Mouse (Mus musculus): ENCODE measurements around the gene Cactin. TPM values are rescaled to one million over a fixed set of nuclear protein-coding genes. Genes with fewer than 3 reads are reported as not detected.

Cactin gene
- polyA plus RNA-seq, 1 experiment from 2014 or later = 62.2 TPM

DNA sequence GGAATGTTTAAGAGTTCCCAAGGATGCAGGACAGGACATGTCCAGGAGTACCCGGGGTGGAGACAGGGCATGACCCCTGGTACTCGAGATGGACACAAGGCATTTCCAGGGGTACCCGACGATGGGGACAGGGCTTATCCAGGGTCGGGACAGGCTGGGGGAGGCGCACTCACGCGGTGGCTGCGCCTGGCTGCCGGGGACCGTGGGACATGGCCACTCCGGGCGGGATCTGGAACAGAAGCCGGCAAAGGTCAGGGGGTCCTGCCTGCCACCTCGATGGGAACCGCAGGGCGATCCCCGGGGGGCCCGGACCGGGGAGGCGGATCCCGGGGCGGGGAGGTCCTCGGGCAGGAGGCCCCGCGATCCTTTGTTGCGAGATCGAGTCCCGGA is 29.1 kb downstream of the Cactin start:
- Histone ChIP-seq H3K4me1 (peaks cover 24% of the 10 kb centered on the region), H3K9me3 (no peaks in the 10 kb centered on the region), H3K36me3 (peaks cover 22% of the 10 kb centered on the region), H3K27me3 (peaks cover 21% of the 10 kb centered on the region), H3K9ac (peak overlapping the region; percentile 91), H3K27ac (peak overlapping the region; percentile 75), H3K4me3 (peak overlapping the region; percentile 94), H3K4me2 (replicated peaks) (peak overlapping the region; percentile 90)
- peak; percentile 3; the same call in 1 of the 2 replicates for ATAC-seq (ENCODE audit: insufficient number of reproducible peaks, insufficient read depth, low FRiP score, low TSS enrichment)
- WGBS = under 1% methylated on average over 29 of the region's 29 CpGs

DNA sequence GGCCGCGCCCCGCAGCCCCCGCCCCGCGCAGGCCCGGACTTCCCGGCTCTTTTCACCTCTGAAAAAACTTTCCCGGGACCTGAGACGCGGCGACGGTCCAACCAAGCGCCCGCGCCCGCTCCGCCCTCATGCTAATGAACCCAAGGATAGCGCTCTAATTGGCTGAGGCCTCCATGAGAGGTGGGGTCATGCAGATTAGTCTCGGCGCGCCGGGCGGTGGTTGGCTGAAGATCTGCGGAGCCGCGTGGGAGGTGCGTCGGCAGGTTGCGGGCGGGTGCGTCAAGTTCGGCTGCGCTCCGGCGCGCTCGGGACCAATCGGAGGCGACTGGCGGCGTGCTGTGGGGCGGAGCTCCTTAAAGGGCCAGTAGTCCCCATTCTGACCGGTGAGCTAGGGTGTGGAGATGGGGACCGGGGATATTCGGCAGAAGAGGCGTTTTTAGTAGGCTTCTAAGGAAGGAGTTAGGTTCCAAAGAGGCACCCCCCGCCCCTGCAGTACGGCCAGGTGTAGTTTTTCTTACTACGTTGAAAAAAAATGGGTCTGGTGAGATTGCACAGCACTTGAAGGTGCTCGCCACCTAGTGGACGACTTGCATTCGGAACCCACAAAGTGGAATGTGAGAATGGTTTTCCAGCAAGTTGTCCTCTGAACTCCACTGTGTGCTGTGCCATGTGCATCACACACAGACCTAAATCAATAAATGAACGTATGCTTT is 29.6 kb downstream of the Cactin start, which contains the start of gene Hmg20b:
Gene Hmg20b (minus strand): TSS at position 130 of the 713 bp plus-strand sequence.
- H3K4me2 ChIP-seq (replicated peaks) = peak within 1 kb of the TSS; percentile 90
- WGBS = 0% methylated on average over 54 of the region's 54 CpGs
- peaks cover 24% of the 10 kb centered on the region for H3K4me1 ChIP-seq
- H3K9me3 ChIP-seq = no peaks in the 10 kb centered on the region
- peaks cover 17% of the 10 kb centered on the region for H3K36me3 ChIP-seq
- peak within 1 kb of the TSS; percentile 94 for H3K4me3 ChIP-seq
- peaks cover 16% of the 10 kb centered on the region for H3K27me3 ChIP-seq
- peak within 1 kb of the TSS; percentile 91 for H3K9ac ChIP-seq
- peak; percentile 94 for ATAC-seq (ENCODE audit: insufficient number of reproducible peaks, insufficient read depth, low FRiP score, low TSS enrichment)
- H3K27ac ChIP-seq = peak within 1 kb of the TSS; percentile 75

DNA sequence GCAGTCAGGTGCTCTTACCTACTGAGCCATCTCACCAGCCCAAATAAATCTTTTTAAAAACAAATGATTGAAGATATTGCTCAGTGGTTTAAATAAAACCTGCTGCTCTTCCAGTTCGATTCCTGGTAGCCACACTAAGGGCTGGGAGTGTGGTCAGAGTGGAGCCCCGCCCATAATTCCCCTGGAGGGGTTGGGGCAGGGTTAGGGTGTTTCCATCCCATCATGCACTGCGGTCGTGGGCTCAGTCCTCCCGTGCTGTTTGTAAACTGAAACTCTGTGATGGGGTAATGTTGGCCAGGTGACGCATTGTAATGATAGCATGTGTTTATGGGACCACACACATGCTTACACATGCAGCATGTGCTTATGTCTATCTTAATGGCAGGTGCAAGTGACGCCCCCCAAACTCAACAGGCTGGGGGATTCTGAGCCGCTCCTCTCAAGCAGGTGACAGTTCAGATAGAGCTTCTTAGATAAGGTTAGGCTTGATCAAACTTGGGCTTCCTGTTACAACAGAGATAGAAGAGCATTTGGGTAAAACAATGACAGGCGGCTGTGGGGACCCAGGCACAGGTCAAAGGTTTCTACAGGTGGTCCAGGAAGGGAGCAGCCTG is 30.9 kb downstream of the Cactin start:
- peaks cover 15% of the 10 kb centered on the region for H3K36me3 ChIP-seq
- H3K27me3 ChIP-seq = peaks cover 8% of the 10 kb centered on the region; the same call in 1 of the 2 replicates
- H3K27ac ChIP-seq = no peak overlapping the region
- no peak overlapping the region for H3K4me2 ChIP-seq (replicated peaks)
- 26% methylated on average over 9 of the region's 9 CpGs for WGBS
- H3K9ac ChIP-seq = no peak overlapping the region
- peaks cover 19% of the 10 kb centered on the region for H3K4me1 ChIP-seq
- H3K9me3 ChIP-seq = no peaks in the 10 kb centered on the region
- ATAC-seq (ENCODE audit: insufficient number of reproducible peaks, insufficient read depth, low FRiP score, low TSS enrichment) = no peak
- H3K4me3 ChIP-seq = no peak overlapping the region

DNA sequence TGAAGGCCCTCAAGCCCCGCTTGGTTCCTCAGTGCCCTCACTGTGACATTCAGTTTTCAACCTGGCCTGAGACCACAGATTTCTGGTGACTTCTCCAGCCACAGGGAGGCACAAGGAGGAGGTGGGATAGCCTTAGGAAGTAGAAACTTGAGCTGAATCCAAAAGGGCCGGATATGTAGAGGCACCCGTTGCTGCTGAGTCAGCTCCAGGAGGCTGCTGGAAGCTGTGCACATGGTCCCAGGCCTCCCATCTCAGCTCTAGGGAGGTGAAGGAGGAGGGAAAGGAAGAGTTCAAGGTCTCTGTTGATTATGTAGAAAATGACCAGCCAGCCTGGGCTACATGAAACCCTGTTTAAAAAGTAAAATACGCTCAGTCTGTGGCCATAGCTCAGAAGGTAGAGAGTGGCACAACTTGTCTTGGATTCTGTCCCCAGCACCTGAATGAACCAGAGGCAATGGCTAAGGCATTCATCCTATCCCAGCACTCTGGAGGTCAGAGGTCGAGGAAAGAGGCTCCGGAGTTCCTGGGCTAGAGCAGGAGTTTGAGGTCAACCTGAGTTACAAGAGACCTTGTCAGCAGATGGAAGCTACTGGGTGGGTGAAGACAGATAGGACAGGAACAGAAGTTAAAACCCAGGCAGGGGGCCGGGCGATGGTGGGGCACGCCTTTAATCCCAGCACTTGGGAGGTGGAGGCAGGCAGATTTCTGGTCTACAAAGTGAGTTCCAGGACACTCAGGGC is 34.0 kb downstream of the Cactin start:
- H3K9ac ChIP-seq = no peak overlapping the region
- WGBS = 52% methylated on average over 9 of the region's 9 CpGs
- H3K27me3 ChIP-seq = no peaks in the 10 kb centered on the region
- H3K4me2 ChIP-seq (replicated peaks) = no peak overlapping the region
- H3K27ac ChIP-seq = no peak overlapping the region
- no peaks in the 10 kb centered on the region for H3K9me3 ChIP-seq
- ATAC-seq (ENCODE audit: insufficient number of reproducible peaks, insufficient read depth, low FRiP score, low TSS enrichment) = no peak
- H3K36me3 ChIP-seq = no peaks in the 10 kb centered on the region
- H3K4me1 ChIP-seq = peaks cover 13% of the 10 kb centered on the region
- H3K4me3 ChIP-seq = no peak overlapping the region

DNA sequence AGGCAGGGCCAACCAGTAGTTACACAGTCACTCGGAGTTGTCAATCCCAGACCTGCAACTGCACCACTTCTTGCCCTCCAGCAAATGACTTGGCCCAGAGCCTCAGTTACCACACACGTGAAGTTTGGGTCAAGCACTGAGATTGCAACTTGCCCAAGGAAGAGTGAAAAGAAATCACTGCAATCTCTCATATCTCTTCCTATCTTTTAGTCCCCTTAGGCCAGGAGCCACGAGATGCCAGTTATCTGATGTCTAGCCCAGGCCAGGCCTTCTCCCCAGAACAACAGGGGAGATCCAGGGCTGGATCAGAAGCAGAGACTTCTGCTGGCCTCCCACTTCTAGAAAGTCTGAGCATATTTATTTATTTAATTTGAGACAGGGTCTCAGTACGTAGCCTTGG is 34.6 kb downstream of the Cactin start:
- no peaks in the 10 kb centered on the region for H3K9me3 ChIP-seq
- no peak overlapping the region for H3K4me2 ChIP-seq (replicated peaks)
- ATAC-seq (ENCODE audit: insufficient number of reproducible peaks, insufficient read depth, low FRiP score, low TSS enrichment) = no peak
- H3K4me1 ChIP-seq = peaks cover 16% of the 10 kb centered on the region
- WGBS = 73% methylated on average over 4 of the region's 4 CpGs
- no peak overlapping the region for H3K27ac ChIP-seq
- no peaks in the 10 kb centered on the region for H3K36me3 ChIP-seq
- no peak overlapping the region for H3K4me3 ChIP-seq
- H3K27me3 ChIP-seq = no peaks in the 10 kb centered on the region
- no peak overlapping the region for H3K9ac ChIP-seq

DNA sequence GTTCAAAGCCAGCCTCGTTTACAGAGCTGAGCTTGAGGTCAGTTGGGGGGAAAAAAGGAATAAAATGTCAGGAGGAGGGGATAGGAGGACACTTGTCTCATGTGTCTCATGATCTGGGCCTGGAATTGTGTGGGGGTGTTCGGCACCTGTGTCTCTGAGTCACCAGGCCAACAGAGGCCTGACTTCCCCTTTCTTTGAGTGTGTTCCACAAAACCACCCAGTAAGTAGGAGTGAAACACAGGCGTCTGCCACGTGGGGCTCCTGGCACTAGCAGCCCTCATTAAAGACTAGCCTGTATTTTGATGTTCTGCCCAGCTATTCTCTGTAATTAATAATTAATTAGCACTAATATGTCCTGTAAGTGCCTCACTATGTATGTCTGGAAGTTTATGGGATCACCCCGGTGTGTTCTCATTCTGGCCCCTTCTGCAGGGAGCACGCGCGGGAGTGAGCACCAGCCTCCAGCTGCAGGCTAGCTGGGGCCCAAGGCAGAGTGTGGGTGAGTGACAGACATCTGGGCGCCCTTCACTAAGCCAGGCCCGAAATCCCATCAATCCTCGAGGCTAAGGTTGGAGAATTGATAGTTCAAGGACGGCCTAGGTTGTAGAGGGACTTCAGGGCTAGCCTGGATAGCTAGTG is 35.6 kb downstream of the Cactin start:
- H3K9ac ChIP-seq = no peak overlapping the region
- H3K4me3 ChIP-seq = no peak overlapping the region; the same call in 1 of the 2 replicates
- no peaks in the 10 kb centered on the region for H3K9me3 ChIP-seq
- 59% methylated on average over 12 of the region's 12 CpGs for WGBS
- H3K4me2 ChIP-seq (replicated peaks) = peak overlapping the region; percentile 98; the same call in 1 of the 2 replicates
- peaks cover 6% of the 10 kb centered on the region; the same call in 1 of the 2 replicates for H3K36me3 ChIP-seq
- no peak overlapping the region for H3K27ac ChIP-seq
- peaks cover 23% of the 10 kb centered on the region for H3K4me1 ChIP-seq
- H3K27me3 ChIP-seq = no peaks in the 10 kb centered on the region
- ATAC-seq (ENCODE audit: insufficient number of reproducible peaks, insufficient read depth, low FRiP score, low TSS enrichment) = no peak

DNA sequence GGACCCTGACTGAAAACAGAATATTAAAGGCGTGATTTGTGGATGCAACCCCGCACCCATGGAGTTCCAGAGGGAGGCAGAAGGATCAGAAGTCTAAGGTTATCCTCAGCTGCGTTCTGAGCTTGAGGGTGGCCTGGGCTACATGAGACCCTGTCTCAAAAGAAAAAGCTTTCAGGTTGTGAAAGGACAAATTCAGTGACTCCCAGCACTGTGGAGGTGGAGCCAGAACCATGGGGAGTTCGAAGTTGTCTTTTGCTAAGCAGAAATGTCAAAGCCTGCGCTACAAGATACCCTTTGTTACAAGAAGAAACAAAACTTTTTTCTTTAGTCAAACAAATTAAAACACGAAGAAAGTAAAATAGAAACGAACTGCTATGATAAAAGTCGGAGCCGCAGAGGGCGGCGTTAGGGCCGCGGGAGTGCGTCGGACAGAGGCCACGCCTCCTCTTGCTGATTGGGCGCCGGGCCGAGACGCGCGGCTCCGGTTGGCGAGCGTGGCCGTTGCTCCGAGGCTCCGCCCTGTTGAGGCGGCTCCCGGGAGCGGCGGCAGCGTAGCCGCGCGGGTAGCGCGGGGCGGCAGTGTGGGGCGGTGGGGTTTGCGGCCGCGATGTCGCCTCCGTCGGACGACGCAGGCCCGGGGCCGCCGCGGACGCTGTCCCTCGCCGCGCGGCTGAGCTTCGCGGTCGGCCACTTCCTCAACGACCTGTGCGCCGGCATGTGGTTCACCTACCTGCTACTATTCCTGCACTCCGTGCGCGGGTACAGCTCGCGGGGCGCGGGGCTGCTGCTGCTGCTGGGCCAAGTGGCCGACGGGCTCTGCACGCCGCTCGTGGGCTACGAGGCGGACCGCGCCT is 36.3 kb downstream of the Cactin start, which contains the start of gene Mfsd12:
Gene Mfsd12 (plus strand): TSS at position 501 of the 854 bp plus-strand sequence.
- peak within 1 kb of the TSS; percentile 75 for H3K9ac ChIP-seq
- ATAC-seq (ENCODE audit: insufficient number of reproducible peaks, insufficient read depth, low FRiP score, low TSS enrichment) = peak; percentile 83
- H3K27ac ChIP-seq = no peak within 1 kb of the TSS
- peaks cover 23% of the 10 kb centered on the region for H3K4me1 ChIP-seq
- no peaks in the 10 kb centered on the region for H3K27me3 ChIP-seq
- H3K36me3 ChIP-seq = peaks cover 6% of the 10 kb centered on the region; the same call in 1 of the 2 replicates
- peak within 1 kb of the TSS; percentile 74 for H3K4me3 ChIP-seq
- H3K4me2 ChIP-seq (replicated peaks) = peak within 1 kb of the TSS; percentile 98
- H3K9me3 ChIP-seq = no peaks in the 10 kb centered on the region
- WGBS = 3% methylated on average over 72 of the region's 79 CpGs

DNA sequence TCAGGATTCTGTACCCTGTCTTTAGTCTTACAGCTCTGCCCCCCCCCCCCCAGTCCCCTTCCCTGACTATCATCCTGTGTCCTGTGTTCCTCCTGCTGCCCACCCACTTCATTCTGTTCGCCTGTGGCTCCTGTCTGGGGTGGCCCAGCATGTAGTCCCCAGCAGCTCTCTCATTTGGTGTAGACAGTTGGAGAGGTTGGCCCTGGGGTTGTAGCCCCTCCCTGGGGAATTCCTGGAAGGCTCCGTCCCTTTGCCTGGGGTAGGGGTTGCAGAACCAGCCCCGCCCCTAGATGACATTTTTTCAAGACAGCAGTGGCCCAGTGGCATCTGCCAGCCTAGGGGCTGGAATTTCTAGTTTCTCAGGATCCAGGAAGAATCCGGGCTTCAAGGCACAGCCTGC is 37.3 kb downstream of the Cactin start:
- peak overlapping the region; percentile 75 for H3K9ac ChIP-seq
- H3K4me3 ChIP-seq = peak overlapping the region; percentile 74
- no peak; the same call in 1 of the 2 replicates for ATAC-seq (ENCODE audit: insufficient number of reproducible peaks, insufficient read depth, low FRiP score, low TSS enrichment)
- H3K27ac ChIP-seq = no peak overlapping the region
- H3K9me3 ChIP-seq = no peaks in the 10 kb centered on the region
- H3K4me2 ChIP-seq (replicated peaks) = peak overlapping the region; percentile 98
- peaks cover 6% of the 10 kb centered on the region for H3K27me3 ChIP-seq
- peaks cover 6% of the 10 kb centered on the region; the same call in 1 of the 2 replicates for H3K36me3 ChIP-seq
- H3K4me1 ChIP-seq = peaks cover 25% of the 10 kb centered on the region
- 24% methylated on average over 4 of the region's 4 CpGs for WGBS

DNA sequence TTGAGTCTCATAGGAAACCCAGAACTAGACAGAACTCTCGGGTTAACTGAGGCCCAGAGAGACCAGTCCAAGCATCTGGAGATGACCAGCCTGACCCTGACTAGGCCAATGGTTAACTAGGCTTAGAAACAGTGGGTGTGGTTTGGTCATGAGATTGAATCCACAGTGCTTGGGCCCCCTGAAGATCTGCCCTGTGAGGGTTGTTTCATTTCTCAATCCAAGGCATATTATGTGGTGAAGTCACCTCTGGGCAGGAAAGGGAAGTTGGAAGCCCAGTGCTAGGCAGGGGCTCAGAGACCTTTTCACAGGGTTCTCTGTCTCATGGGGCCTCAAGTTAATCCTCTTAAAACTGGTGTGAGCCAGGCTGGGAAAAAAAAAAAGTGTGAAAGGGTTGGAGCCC is 37.9 kb downstream of the Cactin start:
- WGBS = 63% methylated on average over 1 of the region's 1 CpGs

DNA sequence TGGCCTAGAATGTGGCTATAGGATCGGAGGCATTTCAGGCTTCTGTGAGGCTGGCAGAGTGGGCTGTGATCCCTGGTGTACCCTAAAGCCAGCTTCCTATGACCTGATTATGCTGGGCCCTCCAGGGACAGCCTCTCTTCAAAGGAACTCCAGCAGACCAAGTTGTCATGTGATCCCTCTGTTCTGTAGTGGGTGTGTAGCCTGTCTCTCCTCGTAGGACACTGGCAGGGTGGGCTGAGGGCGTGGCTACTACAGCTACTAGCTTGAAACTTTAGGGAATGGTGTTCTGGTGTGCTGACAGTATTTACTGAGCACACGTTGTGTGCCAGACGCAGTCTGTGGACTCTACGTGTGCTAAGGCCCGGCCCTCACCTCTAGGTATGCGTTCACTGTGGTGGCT is 39.8 kb downstream of the Cactin start:
- H3K9ac ChIP-seq = no peak overlapping the region

More for the DNA sequence above, 37.9 kb downstream of the Cactin start:
- Histone ChIP-seq H3K27ac (no peak overlapping the region), H3K4me3 (no peak overlapping the region), H3K36me3 (peaks cover 6% of the 10 kb centered on the region; the same call in 1 of the 2 replicates), H3K9me3 (no peaks in the 10 kb centered on the region), H3K4me2 (replicated peaks) (peak overlapping the region; percentile 98), H3K9ac (no peak overlapping the region), H3K4me1 (peaks cover 32% of the 10 kb centered on the region), H3K27me3 (peaks cover 12% of the 10 kb centered on the region)
- no peak for ATAC-seq (ENCODE audit: insufficient number of reproducible peaks, insufficient read depth, low FRiP score, low TSS enrichment)

More for the DNA sequence above, 39.8 kb downstream of the Cactin start:
- H3K9me3 ChIP-seq = no peaks in the 10 kb centered on the region
- H3K36me3 ChIP-seq = peaks cover 7% of the 10 kb centered on the region; the same call in 1 of the 2 replicates
- no peak for ATAC-seq (ENCODE audit: insufficient number of reproducible peaks, insufficient read depth, low FRiP score, low TSS enrichment)
- WGBS = 65% methylated on average over 8 of the region's 8 CpGs
- no peak overlapping the region for H3K27ac ChIP-seq
- peaks cover 30% of the 10 kb centered on the region for H3K27me3 ChIP-seq
- no peak overlapping the region for H3K4me2 ChIP-seq (replicated peaks)
- H3K4me1 ChIP-seq = peaks cover 45% of the 10 kb centered on the region
- no peak overlapping the region for H3K4me3 ChIP-seq

Measured in embryonic facial prominence, embryonic 12.5 days (tissue).